Mouse (Mus musculus): ENCODE data around the gene Klhl7. TPM values are rescaled to one million over a fixed set of nuclear protein-coding genes. Genes with fewer than 3 reads are reported as not detected.

Gene Klhl7
- total and polyA plus RNA-seq, 3 experiments = 13.5 to 19.7 TPM; not detected in 1

- TF ChIP-seq MAFK (IDR thresholded peaks at IDR 0.05; ENCODE audit: borderline replicate concordance, low read depth, low read length) = no peak
- Histone ChIP-seq H3K4me3 (ENCODE audit: control insufficient read depth in 1 of 2, insufficient read depth in 1 of 2, low read depth in 2 of 2, low read length in 2 of 2) (no peak overlapping the region), H3K27me3 (ENCODE audit: control insufficient read depth in 1 of 2, insufficient read depth in 2 of 2, low read length in 2 of 2) (peaks cover 6 to 18% of the 10 kb centered on the region in 2 experiments), H3K4me1 (ENCODE audit: control insufficient read depth in 1 of 2, insufficient read depth in 2 of 2, low read length in 2 of 2) (no peaks in the 10 kb centered on the region), H3K27ac (ENCODE audit: control insufficient read depth, low read depth, low read length) (no peak overlapping the region), H3K79me2 (ENCODE audit: control insufficient read depth, insufficient read depth, low read length, poor library complexity) (no peaks in the 10 kb centered on the region), H3K9me3 (replicated peaks; ENCODE audit: insufficient read depth, low read length) (no peaks in the 10 kb centered on the region), H3K9ac (ENCODE audit: control insufficient read depth, low read depth, low read length, poor library complexity, severe bottlenecking) (no peak overlapping the region), H3K36me3 (ENCODE audit: control insufficient read depth in 1 of 2, insufficient read depth in 2 of 2, low read length in 2 of 2) (no peaks in the 10 kb centered on the region)
- DNase-seq (ENCODE audit: low read depth, low spot score) = no peak
Observed at GRCm38 (mm10) chr5:24078420-24079179, 21.8 kb upstream of the Klhl7 start.

DNA sequence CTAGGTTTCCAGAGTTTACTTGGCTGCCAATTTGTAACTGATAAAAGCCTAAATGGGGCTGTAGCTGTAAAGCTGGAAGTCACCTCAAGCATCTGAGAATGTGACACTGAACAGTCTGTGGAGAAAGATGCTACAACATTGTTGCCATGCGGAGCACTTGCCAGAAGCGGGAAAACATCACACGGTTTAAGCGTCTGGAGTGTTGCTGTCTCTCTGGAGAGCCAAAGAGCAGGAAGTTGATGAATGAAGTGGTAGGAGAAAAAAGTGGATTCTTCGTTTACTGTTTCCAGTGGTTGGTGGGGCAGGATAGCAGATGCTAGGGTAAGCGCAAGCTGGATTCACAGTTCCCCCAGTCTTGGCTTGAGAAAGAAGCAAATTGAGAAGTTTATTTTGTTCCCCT is 19.6 kb upstream of the Klhl7 start:
- no peaks in the 10 kb centered on the region for H3K4me1 ChIP-seq (ENCODE audit: control insufficient read depth in 1 of 2, insufficient read depth in 2 of 2, low read length in 2 of 2)
- no peaks in the 10 kb centered on the region for H3K79me2 ChIP-seq (ENCODE audit: control insufficient read depth, insufficient read depth, low read length, poor library complexity)
- TF ChIP-seq NRF1 (IDR thresholded peaks at IDR 0.05; ENCODE audit: insufficient read depth, low read depth, low read length, poor library complexity, severe bottlenecking) = no peak
- TF ChIP-seq MAFK (IDR thresholded peaks at IDR 0.05; ENCODE audit: borderline replicate concordance, low read depth, low read length) = no peak
- TF ChIP-seq CHD2 (IDR thresholded peaks at IDR 0.05; ENCODE audit: low read length) = no peak
- TF ChIP-seq TAL1 (IDR thresholded peaks at IDR 0.05; ENCODE audit: low read length) = no peak
- no peak for TF ChIP-seq TCF12 (IDR thresholded peaks at IDR 0.05; ENCODE audit: low read depth, low read length)
- TF ChIP-seq MXI1 (IDR thresholded peaks at IDR 0.05; ENCODE audit: low read depth, low read length) = no peak
- no peak overlapping the region for H3K27ac ChIP-seq (ENCODE audit: control insufficient read depth, low read depth, low read length)
- DNase-seq (ENCODE audit: low read depth, low spot score) = no peak
- H3K9me3 ChIP-seq (replicated peaks; ENCODE audit: insufficient read depth, low read length) = no peaks in the 10 kb centered on the region
- H3K9ac ChIP-seq (ENCODE audit: control insufficient read depth, low read depth, low read length, poor library complexity, severe bottlenecking) = no peak overlapping the region
- H3K4me3 ChIP-seq (ENCODE audit: control insufficient read depth in 1 of 2, insufficient read depth in 1 of 2, low read depth in 2 of 2, low read length in 2 of 2) = no peak overlapping the region
- H3K36me3 ChIP-seq (ENCODE audit: control insufficient read depth in 1 of 2, insufficient read depth in 2 of 2, low read length in 2 of 2) = no peaks in the 10 kb centered on the region
- H3K27me3 ChIP-seq (ENCODE audit: control insufficient read depth in 1 of 2, insufficient read depth in 2 of 2, low read length in 2 of 2) = peaks cover 10 to 20% of the 10 kb centered on the region in 2 experiments

DNA sequence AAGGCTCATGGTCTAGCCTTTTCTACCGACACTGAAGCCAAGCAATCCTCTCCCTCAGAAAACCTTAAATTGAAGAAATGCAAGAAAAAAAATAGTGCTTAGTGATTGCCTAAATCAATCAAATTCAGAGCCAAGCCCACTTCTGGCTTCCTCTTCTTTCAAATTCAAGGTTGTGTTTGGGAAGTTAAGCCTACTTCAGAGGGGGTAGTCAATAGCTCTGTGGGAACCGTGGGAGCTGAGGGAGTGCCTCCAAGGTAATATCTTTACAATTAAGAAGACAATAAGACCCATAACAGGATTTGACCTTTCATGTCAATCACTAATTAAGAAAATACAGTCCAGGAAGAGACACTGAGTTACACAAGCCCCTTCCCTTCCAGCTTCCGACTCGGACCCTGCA is 15.6 kb upstream of the Klhl7 start:
- no peak overlapping the region for H3K4me3 ChIP-seq (ENCODE audit: control insufficient read depth in 1 of 2, insufficient read depth in 1 of 2, low read depth in 2 of 2, low read length in 2 of 2)
- TF ChIP-seq MYB (IDR thresholded peaks at IDR 0.05; ENCODE audit: low read depth, low read length) = no peak
- TF ChIP-seq MEF2A (IDR thresholded peaks at IDR 0.05; ENCODE audit: extremely low read depth, insufficient replicate concordance, low read depth, low read length, poor library complexity, severe bottlenecking) = no peak
- no peak for TF ChIP-seq KAT2A (conservative IDR thresholded peaks at IDR 0.05; ENCODE audit: low read depth, low read length)
- TF ChIP-seq EP300 (IDR thresholded peaks at IDR 0.05; ENCODE audit: low read depth in 1 of 2, low read length in 2 of 2) = no peak
- TF ChIP-seq UBTF (IDR thresholded peaks at IDR 0.05; ENCODE audit: borderline replicate concordance, insufficient read depth, low read depth, low read length) = no peak
- H3K27me3 ChIP-seq (ENCODE audit: control insufficient read depth in 1 of 2, insufficient read depth in 2 of 2, low read length in 2 of 2) = peaks cover 10 to 16% of the 10 kb centered on the region in 2 experiments; a peak in 2 of 4 replicates
- no peak overlapping the region for H3K9ac ChIP-seq (ENCODE audit: control insufficient read depth, low read depth, low read length, poor library complexity, severe bottlenecking)
- H3K9me3 ChIP-seq (replicated peaks; ENCODE audit: insufficient read depth, low read length) = no peaks in the 10 kb centered on the region
- H3K36me3 ChIP-seq (ENCODE audit: control insufficient read depth in 1 of 2, insufficient read depth in 2 of 2, low read length in 2 of 2) = no peaks in the 10 kb centered on the region
- no peaks in the 10 kb centered on the region for H3K4me1 ChIP-seq (ENCODE audit: control insufficient read depth in 1 of 2, insufficient read depth in 2 of 2, low read length in 2 of 2)
- H3K79me2 ChIP-seq (ENCODE audit: control insufficient read depth, insufficient read depth, low read length, poor library complexity) = no peaks in the 10 kb centered on the region
- H3K27ac ChIP-seq (ENCODE audit: control insufficient read depth, low read depth, low read length) = no peak overlapping the region
- no peak for DNase-seq (ENCODE audit: low read depth, low spot score)
